Mouse (Mus musculus) myocyte (in vitro differentiated cells): ENCODE measurements at regions not wholly inside any gene's neighbourhood (a gene's known extent, or its start where the extent isn't known, plus 50 kb on each side); places are given as distances from the start of the nearest gene placed in this dataset.

Experiments used
- H3K27me3 ChIP-seq: one replicate; pipeline ENCODE4 v1.6.1; 2011; ENCODE audit not compliant: control insufficient read depth, insufficient read depth, insufficient read length
- H3K36me3 ChIP-seq: one replicate; pipeline ENCODE4 v1.6.1; 2011; ENCODE audit not compliant: control insufficient read depth, insufficient read depth
- H3K4me2 ChIP-seq: one replicate; pipeline ENCODE4 v1.6.1; 2011; ENCODE audit warnings: low read depth, control low read depth
- H3K4me3 ChIP-seq: one replicate; pipeline ENCODE4 v1.5.1; 2011; ENCODE audit warnings: mild to moderate bottlenecking, control low read depth, moderate library complexity
- H3K79me2 ChIP-seq: one replicate; pipeline ENCODE4 v1.6.1; 2011; ENCODE audit not compliant: control insufficient read depth, insufficient read depth
- H3ac ChIP-seq: one replicate; pipeline ENCODE4 v1.6.1; 2011; ENCODE audit not compliant: control insufficient read depth, insufficient read length
- CEBPB ChIP-seq: IDR thresholded peaks from 2 replicates; pipeline ENCODE4 v1.6.1; 2011; ENCODE audit warnings: mild to moderate bottlenecking, moderate library complexity; ENCODE audit not compliant: poor library complexity, insufficient read depth, severe bottlenecking
- E2F4 ChIP-seq: IDR thresholded peaks from one replicate; pipeline ENCODE4 v1.6.1; 2011; ENCODE audit warnings: mild to moderate bottlenecking, control low read depth, moderate library complexity; ENCODE audit not compliant: insufficient read depth
- MAX ChIP-seq: IDR thresholded peaks from one replicate; pipeline ENCODE4 v1.6.1; 2011; ENCODE audit warnings: low read depth, mild to moderate bottlenecking, control low read depth
- MYOD1 ChIP-seq, 3 experiments: IDR thresholded peaks; one replicate each; pipeline ENCODE4 v1.6.1; 2011; ENCODE audit warnings: control low read depth in 2 of 3, low read depth in 2 of 3, mild to moderate bottlenecking in 2 of 3, moderate library complexity in 1 of 3; ENCODE audit not compliant: insufficient read length in 2 of 3, control insufficient read depth in 1 of 3
- MYOG ChIP-seq, 3 experiments: IDR thresholded peaks; one replicate each; pipeline ENCODE4 v1.6.1; 2011; ENCODE audit warnings: control low read depth in 2 of 3, low read depth in 2 of 3, mild to moderate bottlenecking in 2 of 3; ENCODE audit not compliant: insufficient read length in 2 of 3, control insufficient read depth in 1 of 3, insufficient read depth in 1 of 3
- POLR2A ChIP-seq: IDR thresholded peaks from one replicate; pipeline ENCODE4 v1.6.1; 2011; ENCODE audit warnings: low read depth, mild to moderate bottlenecking, control low read depth, moderate library complexity; ENCODE audit not compliant: insufficient read length
- POLR2AphosphoS2 ChIP-seq: IDR thresholded peaks from one replicate; pipeline ENCODE4 v1.6.1; 2011; ENCODE audit warnings: low read depth, control low read depth; ENCODE audit not compliant: insufficient read length
- REST ChIP-seq: IDR thresholded peaks from one replicate; pipeline ENCODE4 v1.6.1; 2011; ENCODE audit warnings: mild to moderate bottlenecking, control low read depth, moderate library complexity; ENCODE audit not compliant: insufficient read depth, insufficient read length
- SRF ChIP-seq: IDR thresholded peaks from one replicate; pipeline ENCODE4 v1.6.1; 2011; ENCODE audit warnings: low read depth; ENCODE audit not compliant: control insufficient read depth, insufficient read length
- TCF12 ChIP-seq: IDR thresholded peaks from one replicate; pipeline ENCODE4 v1.6.1; 2011; ENCODE audit warnings: mild to moderate bottlenecking, control low read depth; ENCODE audit not compliant: poor library complexity, insufficient read depth, severe bottlenecking
- TCF3 ChIP-seq: IDR thresholded peaks from one replicate; pipeline ENCODE4 v1.6.1; 2011; ENCODE audit warnings: low read depth, control low read depth; ENCODE audit not compliant: insufficient read length
- USF1 ChIP-seq: IDR thresholded peaks from one replicate; pipeline ENCODE4 v1.6.1; 2011; ENCODE audit warnings: low read depth, mild to moderate bottlenecking, control low read depth, moderate library complexity

GRCm38 (mm10) chr8:115524713-115525112 is 182.9 kb downstream of the Maf start:
- H3K4me2 ChIP-seq, result no peak overlapping the region
- H3K36me3 ChIP-seq, result no peaks in the 10 kb centered on the region
- H3K79me2 ChIP-seq, result no peaks in the 10 kb centered on the region
- H3ac ChIP-seq, result no peak overlapping the region
- TF ChIP-seq CEBPB (no peak), E2F4 (no peak), MYOD1 (IDR thresholded peaks at IDR 0.05; ENCODE audit: control insufficient read depth in 1 of 3, insufficient read length in 2 of 3, low read depth in 2 of 3) (peak in 1 of 3 experiments; percentile 40), TCF12 (no peak), MYOG (IDR thresholded peaks at IDR 0.05; ENCODE audit: control insufficient read depth in 1 of 3, insufficient read depth in 1 of 3, insufficient read length in 2 of 3, low read depth in 2 of 3) (peak in 1 of 3 experiments; percentile 55)
- no peak overlapping the region for H3K4me3 ChIP-seq
- H3K27me3 ChIP-seq, result no peaks in the 10 kb centered on the region

- TF ChIP-seq TCF3 (no peak), MAX (no peak), MYOD1 (IDR thresholded peaks at IDR 0.05; ENCODE audit: control insufficient read depth in 1 of 3, insufficient read length in 2 of 3, low read depth in 2 of 3) (no peak)
- Histone ChIP-seq H3K36me3 (no peaks in the 10 kb centered on the region), H3K4me3 (no peak overlapping the region), H3K79me2 (no peaks in the 10 kb centered on the region), H3K4me2 (no peak overlapping the region), H3K27me3 (no peaks in the 10 kb centered on the region), H3ac (no peak overlapping the region)
Observed at GRCm38 (mm10) chr8:115522527-115522926, 185.1 kb downstream of the Maf start.

- Histone ChIP-seq H3K4me2 (no peak overlapping the region), H3K27me3 (peaks cover 4% of the 10 kb centered on the region), H3K4me3 (no peak overlapping the region), H3K36me3 (no peaks in the 10 kb centered on the region), H3ac (no peak overlapping the region), H3K79me2 (no peaks in the 10 kb centered on the region)
- no peak for TF ChIP-seq TCF12
Observed at GRCm38 (mm10) chr8:115515647-115516046, 191.9 kb downstream of the Maf start.

GRCm38 (mm10) chr8:115514485-115514884 is 193.1 kb downstream of the Maf start:
- Histone ChIP-seq H3K4me3 (no peak overlapping the region), H3K27me3 (peaks cover 4% of the 10 kb centered on the region), H3ac (no peak overlapping the region), H3K4me2 (no peak overlapping the region), H3K79me2 (no peaks in the 10 kb centered on the region), H3K36me3 (no peaks in the 10 kb centered on the region)
- TF ChIP-seq MYOG (IDR thresholded peaks at IDR 0.05; ENCODE audit: control insufficient read depth in 1 of 3, insufficient read depth in 1 of 3, insufficient read length in 2 of 3, low read depth in 2 of 3) (no peak), SRF (no peak), CEBPB (no peak), TCF3 (no peak), POLR2AphosphoS2 (no peak)

- no peaks in the 10 kb centered on the region for H3K27me3 ChIP-seq
- no peak overlapping the region for H3K4me3 ChIP-seq
- H3K36me3 ChIP-seq, result no peaks in the 10 kb centered on the region
- H3ac ChIP-seq, result no peak overlapping the region
- H3K4me2 ChIP-seq, result no peak overlapping the region
- no peak for TF ChIP-seq SRF
- TF ChIP-seq MAX, result no peak
- no peak for TF ChIP-seq TCF3
- no peak for TF ChIP-seq REST
- TF ChIP-seq POLR2A, result no peak
- TF ChIP-seq CEBPB, result no peak
- TF ChIP-seq POLR2AphosphoS2, result no peak
- TF ChIP-seq MYOD1 (IDR thresholded peaks at IDR 0.05; ENCODE audit: control insufficient read depth in 1 of 3, insufficient read length in 2 of 3, low read depth in 2 of 3), result no peak
- no peak for TF ChIP-seq USF1
- TF ChIP-seq E2F4, result no peak
- no peak for TF ChIP-seq TCF12
- TF ChIP-seq MYOG (IDR thresholded peaks at IDR 0.05; ENCODE audit: control insufficient read depth in 1 of 3, insufficient read depth in 1 of 3, insufficient read length in 2 of 3, low read depth in 2 of 3), result no peak
- H3K79me2 ChIP-seq, result no peaks in the 10 kb centered on the region
Observed at GRCm38 (mm10) chr8:115507180-115507579, 200.4 kb downstream of the Maf start.

GRCm38 (mm10) chr8:115506741-115507140 is 200.9 kb downstream of the Maf start:
- no peak overlapping the region for H3K4me3 ChIP-seq
- no peaks in the 10 kb centered on the region for H3K36me3 ChIP-seq
- H3K4me2 ChIP-seq, result no peak overlapping the region
- no peaks in the 10 kb centered on the region for H3K79me2 ChIP-seq
- no peaks in the 10 kb centered on the region for H3K27me3 ChIP-seq
- no peak overlapping the region for H3ac ChIP-seq
- no peak for TF ChIP-seq E2F4
- no peak for TF ChIP-seq CEBPB
- TF ChIP-seq POLR2A, result no peak
- no peak for TF ChIP-seq TCF3
- TF ChIP-seq MYOD1 (IDR thresholded peaks at IDR 0.05; ENCODE audit: control insufficient read depth in 1 of 3, insufficient read length in 2 of 3, low read depth in 2 of 3), result no peak
- no peak for TF ChIP-seq SRF
- no peak for TF ChIP-seq MAX
- no peak for TF ChIP-seq TCF12
- no peak for TF ChIP-seq REST
- no peak for TF ChIP-seq MYOG (IDR thresholded peaks at IDR 0.05; ENCODE audit: control insufficient read depth in 1 of 3, insufficient read depth in 1 of 3, insufficient read length in 2 of 3, low read depth in 2 of 3)
- TF ChIP-seq POLR2AphosphoS2, result no peak
- no peak for TF ChIP-seq USF1
